ENCODE assay signal across 8 mouse cellular contexts in genomic region chr6:124472801-124473200, GRCm38 (mm10). TPM values are rescaled to one million over a fixed set of nuclear protein-coding genes. Genes with fewer than 3 reads are reported as not detected.
A peak's percentile ranks its signal among the peaks of the same experiment; 100 is the strongest.
DNase-seq lines count a peak whose midpoint lies in the region; ATAC-seq and TF ChIP-seq lines count a peak whose summit lies in the region.

No protein-coding gene starts in this region.

- H3K9me3 ChIP-seq in liver, embryonic 12.5 days (replicated peaks), result no peaks in the 10 kb centered on the region
- H3K9me3 ChIP-seq in midbrain, embryonic 14.5 days (ENCODE audit: control insufficient read depth, low read length), result no peaks in the 10 kb centered on the region

- 14% methylated on average over 6 of the region's 6 CpGs for WGBS in liver, embryonic 12.5 days (ENCODE audit: insufficient replicate concordance)
- WGBS in midbrain, embryonic 14.5 days, result 26% methylated on average over 6 of the region's 6 CpGs

- peak; percentile 78 for TF ChIP-seq CTCF in gastrocnemius, adult 2 months (IDR thresholded peaks at IDR 0.05)

- peak; percentile 45 for ATAC-seq in liver, embryonic 12.5 days
- ATAC-seq in midbrain, embryonic 14.5 days (ENCODE audit: low FRiP score, low TSS enrichment), result no peak

- no peak overlapping the region for H3K4me3 ChIP-seq in gastrocnemius, adult 2 months
- peak overlapping the region; percentile 20; the same call in 1 of the 2 replicates for H3K4me3 ChIP-seq in liver, embryonic 12.5 days
- H3K4me3 ChIP-seq in midbrain, embryonic 14.5 days (replicated peaks; ENCODE audit: low read depth, low read length), result no peak overlapping the region

- peaks cover 51% of the 10 kb centered on the region for H3K4me1 ChIP-seq in liver, embryonic 12.5 days
- no peaks in the 10 kb centered on the region for H3K4me1 ChIP-seq in midbrain, embryonic 14.5 days (ENCODE audit: control insufficient read depth, insufficient read depth, low read length)

- no peak overlapping the region for H3K9ac ChIP-seq in liver, embryonic 12.5 days
- H3K9ac ChIP-seq in midbrain, embryonic 14.5 days (replicated peaks; ENCODE audit: low read length), result no peak overlapping the region

- DNase-seq in gastrocnemius, adult 2 months, result peak; percentile 64
- DNase-seq in gastrocnemius, postnatal 36 days, result no peak
- peak; percentile 56 for DNase-seq in right cerebral cortex, postnatal 4 days
- no peak for DNase-seq in right cerebral cortex, postnatal 36 days (ENCODE audit: low spot score in 2 of 2)
- DNase-seq in c-Kit-positive CD71-positive TER-119-positive erythroid progenitor cells, embryonic 14.5 days (ENCODE audit: low spot score), result peak; percentile 74
- DNase-seq in splenic B cell, adult 2 months (ENCODE audit: low read depth, low spot score), result peak; percentile 20
- no peak for DNase-seq in midbrain, embryonic 14.5 days

- H3K27me3 ChIP-seq in liver, embryonic 12.5 days (replicated peaks), result no peaks in the 10 kb centered on the region
- no peaks in the 10 kb centered on the region for H3K27me3 ChIP-seq in splenic B cell, adult 2 months (ENCODE audit: control insufficient read depth, insufficient read depth, low read length, poor library complexity, severe bottlenecking)
- no peaks in the 10 kb centered on the region for H3K27me3 ChIP-seq in midbrain, embryonic 14.5 days (ENCODE audit: control insufficient read depth, insufficient read depth, low read length)

- H3K27ac ChIP-seq in gastrocnemius, adult 2 months, result no peak overlapping the region
- peak overlapping the region; percentile 77; the same call in 1 of the 2 replicates for H3K27ac ChIP-seq in liver, embryonic 12.5 days
- no peak overlapping the region for H3K27ac ChIP-seq in midbrain, embryonic 14.5 days (replicated peaks; ENCODE audit: low read depth, low read length)

- intact Hi-C loops in gastrocnemius, adult 2 months (cut with DNase I), result no loop called here
- intact Hi-C loops in gastrocnemius, postnatal 36 days (cut with DNase I), result no loop called here

- no peaks in the 10 kb centered on the region for H3K36me3 ChIP-seq in liver, embryonic 12.5 days
- H3K36me3 ChIP-seq in splenic B cell, adult 2 months (ENCODE audit: control insufficient read depth, insufficient read depth, low read length, poor library complexity, severe bottlenecking), result no peaks in the 10 kb centered on the region
- H3K36me3 ChIP-seq in midbrain, embryonic 14.5 days (ENCODE audit: control insufficient read depth, insufficient read depth, low read length), result no peaks in the 10 kb centered on the region

- H3K4me2 ChIP-seq in liver, embryonic 12.5 days, result peak overlapping the region; percentile 62
- H3K4me2 ChIP-seq in midbrain, embryonic 14.5 days (ENCODE audit: low read length), result no peak overlapping the region

RNA-seq across cellular contexts. Expression of gene Clstn3, which starts 8.2 kb away (rescaled TPM):
- under 1 TPM; 0.36 to 0.64 TPM for total RNA-seq in gastrocnemius, adult 2 months (2021)
- total RNA-seq in gastrocnemius, postnatal 36 days (2021), result 1 to 10 TPM in 1 of 2 experiments, under 1 TPM in 1; 0.66 to 1.0 TPM
- 4.1 and 5.0 TPM in 2 replicates for polyA plus RNA-seq in liver, embryonic 12.5 days (2016; fragmentation: Nextera tagmentation; extraction: Ambion mirVana)
- polyA plus RNA-seq in midbrain, embryonic 14.5 days (2014; fragmentation: Nextera tagmentation; extraction: Ambion mirVana), result 78.0 and 105 TPM in 2 replicates

RNA-seq across cellular contexts. Expression of gene C1rl, which starts 20.1 kb away (rescaled TPM):
- under 1 TPM; 0.28 to 0.61 TPM for total RNA-seq in gastrocnemius, adult 2 months (2021)
- total RNA-seq in gastrocnemius, postnatal 36 days (2021), result under 1 TPM; 0.46 to 0.59 TPM
- polyA plus RNA-seq in liver, embryonic 12.5 days (2016; fragmentation: Nextera tagmentation; extraction: Ambion mirVana), result 4.4 and 4.5 TPM in 2 replicates
- polyA plus RNA-seq in midbrain, embryonic 14.5 days (2014; fragmentation: Nextera tagmentation; extraction: Ambion mirVana), result 0.09 and 0.27 TPM in 2 replicates

RNA-seq across cellular contexts. Expression of gene C1ra, which starts 39.4 kb away (rescaled TPM):
- 10 to 100 TPM in 1 of 2 experiments, 1 to 10 TPM in 1; 7.4 to 10.5 TPM for total RNA-seq in gastrocnemius, adult 2 months (2021)
- total RNA-seq in gastrocnemius, postnatal 36 days (2021), result 1 to 10 TPM; 7.3 to 8.3 TPM
- polyA plus RNA-seq in liver, embryonic 12.5 days (2016; fragmentation: Nextera tagmentation; extraction: Ambion mirVana), result 4.5 and 4.6 TPM in 2 replicates
- polyA plus RNA-seq in midbrain, embryonic 14.5 days (2014; fragmentation: Nextera tagmentation; extraction: Ambion mirVana), result 0.12 TPM in 1 of 2 replicates, not detected in the other

RNA-seq across cellular contexts. Expression of gene Pex5, which starts 57.9 kb away (rescaled TPM):
- 10 to 100 TPM; 19.8 to 25.2 TPM for total RNA-seq in gastrocnemius, adult 2 months (2021)
- total RNA-seq in gastrocnemius, postnatal 36 days (2021), result 10 to 100 TPM; 21.1 to 22.0 TPM
- polyA plus RNA-seq in liver, embryonic 12.5 days (2016; fragmentation: Nextera tagmentation; extraction: Ambion mirVana), result 26.3 and 26.5 TPM in 2 replicates
- polyA plus RNA-seq in midbrain, embryonic 14.5 days (2014; fragmentation: Nextera tagmentation; extraction: Ambion mirVana), result 63.8 and 66.2 TPM in 2 replicates

Comparison
In these comparisons a context has a peak if more than half of its experiments do, and no peak if none do; other contexts are left out.
1. DNase-seq: peak in gastrocnemius, adult 2 months (single experiment), right cerebral cortex, postnatal 4 days (single experiment), c-Kit-positive CD71-positive TER-119-positive erythroid progenitor cells, embryonic 14.5 days (single experiment) and splenic B cell, adult 2 months (single experiment); none in gastrocnemius, postnatal 36 days (0 of 2), right cerebral cortex, postnatal 36 days (0 of 2) and midbrain, embryonic 14.5 days (single experiment).